Mouse (Mus musculus) lung, adult 2 months (tissue): ENCODE measurements around the gene Ppia. TPM values are rescaled to one million over a fixed set of nuclear protein-coding genes. Genes with fewer than 3 reads are reported as not detected.
"Not testable (repeated sequence)": the region's sequence is repeated elsewhere in the genome, so short reads cannot be mapped to it uniquely, and the experiment has no call there.

Source experiments
- DNase-seq: peaks from one replicate; pipeline ENCODE4 v3.0.0; 2022
- H3K4me1 ChIP-seq: fragments of 200-500 bp; 2 replicates; pipeline ENCODE4 v1.6.1; 2011; ENCODE audit warnings: low read length; ENCODE audit not compliant: control insufficient read depth, insufficient read depth
- H3K4me3 ChIP-seq: fragments of 200-500 bp; replicated peaks from 2 replicates; pipeline ENCODE3; 2011; ENCODE audit warnings: low read depth, mild to moderate bottlenecking, control low read depth, low read length; ENCODE audit errors: extremely low read depth
- CTCF ChIP-seq: fragments of 200-500 bp; IDR thresholded peaks from 2 replicates; pipeline ENCODE4 v1.5.1; 2011; ENCODE audit warnings: mild to moderate bottlenecking, low read length, control low read depth; ENCODE audit not compliant: insufficient read depth
- POLR2A ChIP-seq: fragments of 200-500 bp; IDR thresholded peaks from 2 replicates; pipeline ENCODE4 v1.6.1; 2011; ENCODE audit warnings: low read depth, mild to moderate bottlenecking, control low read depth, low read length, borderline replicate concordance; ENCODE audit errors: extremely low read depth
- WGBS: fragments of 180-500 bp; shearing (Covaris S2); methylation state at CpG from one replicate; pipeline ENCODE4 v1.1.7; 2018; 5-methylcytosine and 5-hydroxymethylcytosine counted together
- polyA plus RNA-seq: library from polyadenylated mRNA; depleted of rRNA; stranded (reverse); fragments of >200 nt; gene quantifications from 2 replicates; pipeline ENCODE4 v1.2.3, GENCODE M21; 2012; rRNA removed

Gene Ppia
- polyA plus RNA-seq, 1 experiment = 532 TPM

DNA sequence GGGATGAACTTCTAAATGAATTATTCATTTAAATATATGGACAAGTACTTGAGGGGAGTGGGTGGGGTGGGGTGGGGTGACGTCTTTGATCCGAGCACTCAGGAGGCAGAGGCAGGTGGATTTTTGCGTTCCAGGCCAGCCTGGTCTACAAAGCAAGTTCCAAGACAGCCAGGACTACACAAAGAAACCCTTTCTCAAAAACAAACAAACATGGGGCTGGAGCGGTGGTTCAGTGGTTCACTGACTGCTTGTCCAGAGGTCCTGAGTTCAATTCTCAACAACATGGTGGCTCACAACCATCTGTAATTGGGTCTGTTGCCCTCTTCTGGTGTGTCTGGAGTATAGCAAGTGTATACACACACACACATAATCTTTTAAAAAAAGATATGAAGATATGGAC is 30.2 kb downstream of the Ppia start:
- TF ChIP-seq POLR2A (no peak), CTCF (no peak)
- peaks cover 6% of the 10 kb centered on the region; the same call in 1 of the 2 replicates for H3K4me1 ChIP-seq
- no peak for DNase-seq
- 72% methylated on average over 4 of the region's 4 CpGs for WGBS
- no peak overlapping the region for H3K4me3 ChIP-seq

DNA sequence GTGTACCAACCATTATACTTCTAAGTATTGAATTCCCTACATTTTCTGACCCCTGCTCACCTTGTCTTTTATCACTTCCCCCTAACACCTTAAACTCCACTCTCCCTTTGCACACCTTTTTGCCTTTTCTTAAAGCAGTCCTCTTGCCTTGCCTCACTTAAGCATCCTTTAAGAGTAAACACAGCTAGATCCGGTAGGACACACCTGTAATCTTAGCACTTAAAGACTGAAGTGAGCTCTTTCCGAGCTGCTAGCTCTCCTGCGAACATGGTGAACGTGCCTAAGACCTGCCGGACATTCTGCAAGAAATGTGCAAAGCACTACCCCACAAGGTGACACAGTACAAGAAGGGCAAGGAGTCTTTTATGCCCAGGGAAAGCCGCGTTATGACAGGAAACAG is 30.7 kb downstream of the Ppia start:
- H3K4me3 ChIP-seq = no peak overlapping the region
- WGBS = 67% methylated on average over 7 of the region's 7 CpGs
- TF ChIP-seq POLR2A (no peak), CTCF (no peak)
- DNase-seq = no peak
- peaks cover 6% of the 10 kb centered on the region; the same call in 1 of the 2 replicates for H3K4me1 ChIP-seq

GRCm38 (mm10) chr11:6447493-6447892 is 32.2 kb downstream of the Ppia start:
- no peak for DNase-seq
- WGBS = 76% methylated on average over 4 of the region's 4 CpGs
- H3K4me1 ChIP-seq = peaks cover 6% of the 10 kb centered on the region; the same call in 1 of the 2 replicates
- H3K4me3 ChIP-seq = no peak overlapping the region
- TF ChIP-seq POLR2A (no peak), CTCF (no peak)

GRCm38 (mm10) chr11:6448155-6448554 is 32.9 kb downstream of the Ppia start:
- not testable (repeated sequence) for H3K4me1 ChIP-seq, H3K4me3 ChIP-seq, DNase-seq
- WGBS = 90% methylated on average over 5 of the region's 5 CpGs

DNA sequence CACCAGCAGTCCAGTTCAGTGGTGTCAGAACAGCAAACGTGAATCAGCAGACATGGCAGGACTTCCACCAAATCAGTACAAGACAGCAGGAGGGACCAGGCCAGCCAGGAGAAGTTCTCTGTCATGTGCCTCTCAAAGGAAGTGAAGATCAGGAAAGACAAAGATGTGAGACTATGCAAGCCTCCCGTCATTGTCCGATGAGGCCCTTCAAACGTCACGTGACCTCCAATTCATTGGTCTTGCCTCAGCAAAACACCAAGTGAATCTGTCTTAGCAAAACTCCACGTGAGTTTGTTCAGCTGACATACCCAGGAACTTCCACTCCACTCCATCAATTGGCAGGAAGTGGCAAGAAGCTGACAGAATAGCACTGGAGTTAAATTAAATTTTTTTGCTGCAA is 40.8 kb downstream of the Ppia start:
- Histone ChIP-seq H3K4me1 (no peaks in the 10 kb centered on the region), H3K4me3 (no peak overlapping the region)
- TF ChIP-seq CTCF (no peak), POLR2A (no peak)
- no peak for DNase-seq
- WGBS = 65% methylated on average over 6 of the region's 6 CpGs

GRCm38 (mm10) chr11:6463159-6463837 is 48.1 kb downstream of the Ppia start:
- no peak for TF ChIP-seq CTCF
- TF ChIP-seq POLR2A = no peak
- no peak overlapping the region for H3K4me3 ChIP-seq
- DNase-seq = no peak
- peaks cover 5% of the 10 kb centered on the region for H3K4me1 ChIP-seq
- 87% methylated on average over 6 of the region's 6 CpGs for WGBS

- no peak overlapping the region for H3K4me3 ChIP-seq
Observed at GRCm38 (mm10) chr11:6465122-6465521, 49.9 kb downstream of the Ppia start.

GRCm38 (mm10) chr11:6468541-6468940 is 53.3 kb downstream of the Ppia start:
- no peak for TF ChIP-seq POLR2A
- no peak for TF ChIP-seq CTCF
- 39% methylated on average over 2 of the region's 2 CpGs for WGBS
- no peak for DNase-seq
- peaks cover 29% of the 10 kb centered on the region for H3K4me1 ChIP-seq
- no peak overlapping the region for H3K4me3 ChIP-seq

More at GRCm38 (mm10) chr11:6465122-6465521, 49.9 kb downstream of the Ppia start:
- peaks cover 8% of the 10 kb centered on the region for H3K4me1 ChIP-seq
- 17% methylated on average over 4 of the region's 4 CpGs for WGBS
- DNase-seq = peak; percentile 47
- TF ChIP-seq POLR2A = no peak
- TF ChIP-seq CTCF = peak; percentile 58

Other genes starting within 250 kb of the Ppia start
- 0.11 TPM in 1 of 2 replicates, not detected in the other for gene A730071L15Rik, start 215.4 kb upstream of the Ppia start, polyA plus RNA-seq
- 29.4 and 52.9 TPM in 2 replicates for gene Nudcd3, start 215.0 kb upstream of the Ppia start, polyA plus RNA-seq
- 0.09 and 0.34 TPM in 2 replicates for gene Npc1l1, start 185.3 kb upstream of the Ppia start, polyA plus RNA-seq
- gene Ddx56, start 147.7 kb upstream of the Ppia start, polyA plus RNA-seq = 20.1 and 25.2 TPM in 2 replicates
- gene Tmed4, start 140.6 kb upstream of the Ppia start, polyA plus RNA-seq = 87.0 and 111 TPM in 2 replicates
- gene Ogdh, start 123.8 kb upstream of the Ppia start, polyA plus RNA-seq = 129 and 181 TPM in 2 replicates
- 50.3 and 58.5 TPM in 2 replicates for gene Zmiz2, start 26.4 kb upstream of the Ppia start, polyA plus RNA-seq
- 39.1 and 51.4 TPM in 2 replicates for gene H2afv, start 29.0 kb downstream of the Ppia start, polyA plus RNA-seq
- gene Purb, start 60.5 kb downstream of the Ppia start, polyA plus RNA-seq = 10.7 and 11.0 TPM in 2 replicates
- gene Myo1g, start 105.5 kb downstream of the Ppia start, polyA plus RNA-seq = 37.1 and 52.3 TPM in 2 replicates
- 77.3 and 100 TPM in 2 replicates for gene Ccm2, start 131.4 kb downstream of the Ppia start, polyA plus RNA-seq
- gene Nacad, start 190.6 kb downstream of the Ppia start, polyA plus RNA-seq = 2.8 and 4.4 TPM in 2 replicates
- gene Tbrg4, start 210.6 kb downstream of the Ppia start, polyA plus RNA-seq = 51.6 and 53.3 TPM in 2 replicates
- not detected in 2 replicates for gene Wap, start 223.2 kb downstream of the Ppia start, polyA plus RNA-seq
- 8.3 and 8.7 TPM in 2 replicates for gene Ramp3, start 243.1 kb downstream of the Ppia start, polyA plus RNA-seq